Mouse (Mus musculus) myocyte (in vitro differentiated cells): ENCODE measurements around the gene D5Ertd579e.

Experiments used
- CEBPB ChIP-seq: IDR thresholded peaks from 2 replicates; pipeline ENCODE4 v1.6.1; 2011; ENCODE audit warnings: mild to moderate bottlenecking, moderate library complexity; ENCODE audit not compliant: poor library complexity, insufficient read depth, severe bottlenecking
- POLR2AphosphoS2 ChIP-seq: IDR thresholded peaks from one replicate; pipeline ENCODE4 v1.6.1; 2011; ENCODE audit warnings: low read depth, control low read depth; ENCODE audit not compliant: insufficient read length
- USF1 ChIP-seq: IDR thresholded peaks from one replicate; pipeline ENCODE4 v1.6.1; 2011; ENCODE audit warnings: low read depth, mild to moderate bottlenecking, control low read depth, moderate library complexity

GRCm38 (mm10) chr5:36618356-36618755, 77.5 kb downstream of the D5Ertd579e start:
- TF ChIP-seq POLR2AphosphoS2: no peak
- no peak for TF ChIP-seq CEBPB
- no peak for TF ChIP-seq USF1
